Mouse (Mus musculus) bone marrow macrophage, adult 2 months (primary cell): ENCODE data around the gene Cyp2d10.

Experiments used
- CTCF ChIP-seq: IDR thresholded peaks from 2 replicates; pipeline ENCODE4 v1.5.1; 2012; ENCODE audit warnings: low read depth, mild to moderate bottlenecking, low read length, moderate library complexity
- POLR2A ChIP-seq: IDR thresholded peaks from 2 replicates; pipeline ENCODE4 v1.6.1; 2012; ENCODE audit warnings: mild to moderate bottlenecking, low read depth, low read length, borderline replicate concordance

- TF ChIP-seq POLR2A (no peak), CTCF (no peak)
These were observed 38.1 kb downstream of the Cyp2d10 start for GRCm38 (mm10) chr15:82368851-82369250.
